In the genomic region with DNA sequence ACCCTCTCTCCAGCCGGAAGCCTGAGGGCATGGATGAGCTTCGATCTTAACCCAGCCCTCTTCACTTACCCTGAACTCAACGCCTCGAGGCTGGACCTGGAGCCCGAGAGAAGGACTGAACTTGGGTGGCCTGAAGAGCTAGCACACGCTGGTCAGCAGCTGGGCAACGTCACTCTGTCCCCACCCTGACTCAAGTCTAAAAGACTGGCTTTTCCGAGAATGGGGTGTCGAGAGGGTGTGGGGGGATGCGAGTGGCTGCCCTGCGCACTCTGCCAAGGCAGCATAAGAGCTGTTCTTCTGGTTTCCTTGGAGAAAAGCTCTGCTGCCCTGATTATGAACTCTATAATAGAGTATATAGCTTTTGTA, we compare ENCODE assay signal across 9 mouse cellular contexts. TPM values are rescaled to one million over a fixed set of nuclear protein-coding genes. Genes with fewer than 3 reads are reported as not detected.
DNase-seq lines count a peak whose midpoint lies in the region; ATAC-seq and TF ChIP-seq lines count a peak whose summit lies in the region.
"Had no signal": no experiment of that assay in that cellular context is flagged by ENCODE, and none has a peak within 500 bp of the region (broad histone marks: within the 10 kb centered on the region; RNA-seq: fewer than 3 reads in every experiment).

No protein-coding gene starts in this region.

- peaks cover 25% of the 10 kb centered on the region for H3K79me3 ChIP-seq in C2C12 (ENCODE audit: low read depth)

- H3ac ChIP-seq in C2C12 (ENCODE audit: control insufficient read depth, insufficient read length, low read depth) = peak overlapping the region; percentile 89

- no peaks in the 10 kb centered on the region for H3K9me3 ChIP-seq in heart, embryonic 10.5 days
- H3K9me3 ChIP-seq in forebrain, embryonic 12.5 days = no peaks in the 10 kb centered on the region
- no peaks in the 10 kb centered on the region for H3K9me3 ChIP-seq in liver, embryonic 14.5 days (ENCODE audit: control insufficient read depth, low read length)

- intact Hi-C loops in heart, postnatal 36 days (cut with DNase I) = loop anchor here (5.0 to 10.0 kb wide), 3 partner anchors 137 to 1340 kb away; partner anchors contain the start of genes Pnrc2 and Zfp46
- intact Hi-C loops in left cerebral cortex, postnatal 36 days (cut with DNase I) = no loop called here

- no peak for DNase-seq in heart, embryonic 10.5 days (ENCODE audit: low spot score)
- no peak for DNase-seq in heart, postnatal 36 days
- DNase-seq in liver, embryonic 14.5 days (ENCODE audit: low read depth in 3 of 3, low spot score in 3 of 3) = no peak
- no peak for DNase-seq in right cerebral cortex, adult 18-20 months
- DNase-seq in left cerebral cortex, postnatal 36 days (ENCODE audit: low spot score in 2 of 2) = no peak
- no peak for DNase-seq in right cerebral cortex, postnatal 4 days

- peak overlapping the region; percentile 95 for H3K27ac ChIP-seq in heart, embryonic 10.5 days
- H3K27ac ChIP-seq in forebrain, embryonic 12.5 days = peak overlapping the region; percentile 83
- H3K27ac ChIP-seq in liver, embryonic 14.5 days = no peak overlapping the region

- peaks cover 40% of the 10 kb centered on the region for H3K79me2 ChIP-seq in C2C12 (ENCODE audit: control insufficient read depth, insufficient read depth)

- 1% methylated on average over 11 of the region's 11 CpGs for WGBS in heart, embryonic 10.5 days
- WGBS in forebrain, embryonic 12.5 days = under 1% methylated on average over 11 of the region's 11 CpGs
- 3% methylated on average over 11 of the region's 11 CpGs for WGBS in liver, embryonic 14.5 days (ENCODE audit: insufficient replicate concordance)

- H3K4me3 ChIP-seq in heart, embryonic 10.5 days = peak overlapping the region; percentile 85
- peak overlapping the region; percentile 97 for H3K4me3 ChIP-seq in C2C12 (ENCODE audit: insufficient read depth, poor library complexity, severe bottlenecking)
- peak overlapping the region; percentile 62 for H3K4me3 ChIP-seq in forebrain, embryonic 12.5 days (replicated peaks)
- peak overlapping the region; percentile 54 for H3K4me3 ChIP-seq in liver, embryonic 14.5 days (ENCODE audit: insufficient read depth in 1 of 2, low read depth in 2 of 2, low read length in 2 of 2)

- H3K4me1 ChIP-seq in heart, embryonic 10.5 days = peaks cover 75% of the 10 kb centered on the region
- H3K4me1 ChIP-seq in forebrain, embryonic 12.5 days = peaks cover 83% of the 10 kb centered on the region
- peaks cover 3 to 22% of the 10 kb centered on the region in 2 experiments; a peak in 3 of 4 replicates for H3K4me1 ChIP-seq in liver, embryonic 14.5 days (replicated peaks; ENCODE audit: control insufficient read depth in 2 of 2, insufficient read depth in 2 of 2, low read length in 1 of 2)

- ATAC-seq in forebrain, embryonic 12.5 days (ENCODE audit: low FRiP score) = no peak
- ATAC-seq in liver, embryonic 14.5 days (ENCODE audit: insufficient read depth) = no peak

- peaks cover 7% of the 10 kb centered on the region; the same call in 1 of the 2 replicates for H3K36me3 ChIP-seq in heart, embryonic 10.5 days
- peaks cover 19% of the 10 kb centered on the region for H3K36me3 ChIP-seq in C2C12 (ENCODE audit: control insufficient read depth, insufficient read depth)
- no peaks in the 10 kb centered on the region for H3K36me3 ChIP-seq in forebrain, embryonic 12.5 days (replicated peaks)
- H3K36me3 ChIP-seq in liver, embryonic 14.5 days (replicated peaks; ENCODE audit: control insufficient read depth, insufficient read depth, low read depth) = no peaks in the 10 kb centered on the region

- TF ChIP-seq EP300 in liver, embryonic 14.5 days (IDR thresholded peaks at IDR 0.05; ENCODE audit: low read depth) = no peak

- H3K4me2 ChIP-seq in forebrain, embryonic 12.5 days = peak overlapping the region; percentile 79
- peak overlapping the region; percentile 54 for H3K4me2 ChIP-seq in liver, embryonic 14.5 days (ENCODE audit: low read depth)

- no peak for TF ChIP-seq CTCF in C2C12 (IDR thresholded peaks at IDR 0.05; ENCODE audit: control insufficient read depth, insufficient read depth, insufficient read length)
- TF ChIP-seq CTCF in liver, embryonic 14.5 days (IDR thresholded peaks at IDR 0.05; ENCODE audit: low read depth) = no peak

- H3K27me3 ChIP-seq in heart, embryonic 10.5 days (ENCODE audit: insufficient read depth, poor library complexity, severe bottlenecking) = peaks cover 10% of the 10 kb centered on the region; the same call in 1 of the 2 replicates
- H3K27me3 ChIP-seq in C2C12 (ENCODE audit: control insufficient read depth, insufficient read depth, insufficient read length) = no peaks in the 10 kb centered on the region
- H3K27me3 ChIP-seq in forebrain, embryonic 12.5 days = peaks cover 36% of the 10 kb centered on the region
- H3K27me3 ChIP-seq in liver, embryonic 14.5 days (ENCODE audit: control insufficient read depth, insufficient read depth, low read length) = peaks cover 94% of the 10 kb centered on the region

- peak overlapping the region; percentile 81 for H3K9ac ChIP-seq in forebrain, embryonic 12.5 days
- no peak overlapping the region for H3K9ac ChIP-seq in liver, embryonic 14.5 days (replicated peaks)

TF ChIP-seq in C2C12, 6 proteins besides CTCF, POLR2A, EP300 and RAD21:
- no peak for TF ChIP-seq USF1 (IDR thresholded peaks at IDR 0.05; ENCODE audit: low read depth)
- TF ChIP-seq MYOD1 (IDR thresholded peaks at IDR 0.05; ENCODE audit: control insufficient read depth, insufficient read length, low read depth) = peak; percentile 6

RNA-seq across cellular contexts. Expression of gene Id3, which starts 1.6 kb away (rescaled TPM):
- 324 and 492 TPM in 2 replicates for polyA plus RNA-seq in heart, embryonic 10.5 days (2016; fragmentation: Nextera tagmentation; extraction: Ambion mirVana)
- total RNA-seq in heart, postnatal 36 days (2021) = 10 to 100 TPM; 58.1 to 63.9 TPM
- polyA plus RNA-seq in C2C12 (2012; fragmentation: generic; extraction: Trizol) = 780 TPM
- 173 and 228 TPM in 2 replicates for polyA plus RNA-seq in forebrain, embryonic 12.5 days (2016; fragmentation: Nextera tagmentation; extraction: Ambion mirVana)
- 23.0 and 29.8 TPM in 2 replicates for polyA plus RNA-seq in liver, embryonic 14.5 days (2012; rRNA removed)
- polyA plus RNA-seq in liver, embryonic 14.5 days (2014; fragmentation: Nextera tagmentation; extraction: Ambion mirVana) = 33.2 and 33.8 TPM in 2 replicates
- total RNA-seq in left cerebral cortex, postnatal 36 days (2021) = 10 to 100 TPM; 35.3 to 40.7 TPM
- total RNA-seq: common myeloid progenitor, adult 5-6 weeks had no signal

RNA-seq across cellular contexts. Expression of gene E2f2, which starts 27.3 kb away (rescaled TPM):
- polyA plus RNA-seq in heart, embryonic 10.5 days (2016; fragmentation: Nextera tagmentation; extraction: Ambion mirVana) = 6.3 and 6.6 TPM in 2 replicates
- 1 to 10 TPM; 1.4 to 2.1 TPM for total RNA-seq in heart, postnatal 36 days (2021)
- 11.5 TPM for polyA plus RNA-seq in C2C12 (2012; fragmentation: generic; extraction: Trizol)
- 13.4 and 14.6 TPM in 2 replicates for polyA plus RNA-seq in forebrain, embryonic 12.5 days (2016; fragmentation: Nextera tagmentation; extraction: Ambion mirVana)
- polyA plus RNA-seq in liver, embryonic 14.5 days (2012; rRNA removed) = 38.4 and 40.5 TPM in 2 replicates
- 50.3 and 53.4 TPM in 2 replicates for polyA plus RNA-seq in liver, embryonic 14.5 days (2014; fragmentation: Nextera tagmentation; extraction: Ambion mirVana)
- under 1 TPM; 0.61 to 0.72 TPM for total RNA-seq in left cerebral cortex, postnatal 36 days (2021)
